Mouse (Mus musculus) embryonic facial prominence, embryonic 12.5 days (tissue): ENCODE results near the gene Nipbl. TPM values are rescaled to one million over a fixed set of nuclear protein-coding genes. Genes with fewer than 3 reads are reported as not detected.

Experiments used
- ATAC-seq: fragments of 200-750 bp; cut with Nextera tagmentation; 2 replicates; pipeline ENCODE4 v1.8.0; 2017; ENCODE audit not compliant: insufficient number of reproducible peaks, insufficient read depth, low FRiP score, low TSS enrichment
- H3K27ac ChIP-seq: fragments of 300-500 bp; sonication (generic); 2 replicates; pipeline ENCODE4 v1.5.1; 2016; ENCODE audit warnings: mild to moderate bottlenecking
- H3K27me3 ChIP-seq: fragments of 300-500 bp; sonication (generic); 2 replicates; pipeline ENCODE4 v1.6.1; 2016; ENCODE audit warnings: mild to moderate bottlenecking, moderate library complexity
- H3K36me3 ChIP-seq: fragments of 300-500 bp; sonication (generic); 2 replicates; pipeline ENCODE4 v1.6.1; 2016; ENCODE audit warnings: mild to moderate bottlenecking
- H3K4me1 ChIP-seq: fragments of 300-500 bp; sonication (generic); 2 replicates; pipeline ENCODE4 v1.6.1; 2016
- H3K4me2 ChIP-seq: fragments of 300-500 bp; sonication (generic); replicated peaks from 2 replicates; pipeline ENCODE4 v1.6.1; 2016; ENCODE audit warnings: mild to moderate bottlenecking, moderate library complexity
- H3K4me3 ChIP-seq: fragments of 300-500 bp; sonication (generic); 2 replicates; pipeline ENCODE4 v1.5.1; 2016; ENCODE audit warnings: mild to moderate bottlenecking
- H3K9ac ChIP-seq: fragments of 300-500 bp; sonication (generic); 2 replicates; pipeline ENCODE4 v1.6.1; 2016; ENCODE audit warnings: mild to moderate bottlenecking, moderate library complexity
- H3K9me3 ChIP-seq: fragments of 300-500 bp; sonication (generic); 2 replicates; pipeline ENCODE4 v1.6.1; 2016; ENCODE audit warnings: mild to moderate bottlenecking, moderate library complexity
- WGBS: fragments of 180-500 bp; shearing (Covaris S2); methylation state at CpG from one replicate; pipeline ENCODE4 v1.1.7; 2016; 5-methylcytosine and 5-hydroxymethylcytosine counted together
- polyA plus RNA-seq: library from polyadenylated mRNA; unstranded; fragments of >200 nt; fragmentation: Nextera tagmentation; extraction: Ambion mirVana; gene quantifications from 2 replicates; pipeline ENCODE4 v1.2.1, GENCODE M21; 2016

Gene Nipbl
- polyA plus RNA-seq, 1 experiment from 2014 or later, result 22.6 TPM

- Histone ChIP-seq H3K36me3 (no peaks in the 10 kb centered on the region), H3K27ac (peak overlapping the region; percentile 61; the same call in 1 of the 2 replicates), H3K9ac (peak overlapping the region; percentile 97), H3K4me1 (peaks cover 10% of the 10 kb centered on the region; the same call in 1 of the 2 replicates), H3K4me2 (peak overlapping the region; percentile 95), H3K4me3 (peak overlapping the region; percentile 96), H3K9me3 (no peaks in the 10 kb centered on the region), H3K27me3 (no peaks in the 10 kb centered on the region)
- no peak for ATAC-seq
- under 1% methylated on average over 19 of the region's 19 CpGs for WGBS
Observed at GRCm38 (mm10) chr15:8445951-8446419, 1.7 kb upstream of the Nipbl start.

GRCm38 (mm10) chr15:8444890-8445597 is 781 bp upstream of the Nipbl start:
- WGBS, result under 1% methylated on average over 56 of the region's 57 CpGs
- peak; percentile 64 for ATAC-seq

GRCm38 (mm10) chr15:8443168-8443925 is 916 bp downstream of the Nipbl start:
- H3K4me3 ChIP-seq, result peak overlapping the region; percentile 96
- peak overlapping the region; percentile 97 for H3K9ac ChIP-seq
- peak overlapping the region; percentile 99 for H3K27ac ChIP-seq
- under 1% methylated on average over 40 of the region's 40 CpGs for WGBS
- H3K27me3 ChIP-seq, result no peaks in the 10 kb centered on the region
- H3K9me3 ChIP-seq, result no peaks in the 10 kb centered on the region
- H3K36me3 ChIP-seq, result no peaks in the 10 kb centered on the region
- peak overlapping the region; percentile 90 for H3K4me2 ChIP-seq
- ATAC-seq, result peak; percentile 17
- peaks cover 10% of the 10 kb centered on the region; the same call in 1 of the 2 replicates for H3K4me1 ChIP-seq

More at GRCm38 (mm10) chr15:8444890-8445597, 781 bp upstream of the Nipbl start:
- Histone ChIP-seq H3K27ac (peak overlapping the region; percentile 99), H3K4me3 (peak overlapping the region; percentile 96), H3K9ac (peak overlapping the region; percentile 97), H3K4me1 (peaks cover 10% of the 10 kb centered on the region; the same call in 1 of the 2 replicates), H3K4me2 (peak overlapping the region; percentile 95), H3K9me3 (no peaks in the 10 kb centered on the region), H3K36me3 (no peaks in the 10 kb centered on the region), H3K27me3 (no peaks in the 10 kb centered on the region)

- Histone ChIP-seq H3K4me1 (peaks cover 10% of the 10 kb centered on the region; the same call in 1 of the 2 replicates), H3K9me3 (no peaks in the 10 kb centered on the region), H3K27me3 (no peaks in the 10 kb centered on the region), H3K27ac (no peak overlapping the region), H3K36me3 (no peaks in the 10 kb centered on the region), H3K9ac (peak overlapping the region; percentile 66), H3K4me3 (peak overlapping the region; percentile 96), H3K4me2 (peak overlapping the region; percentile 90)
- no peak for ATAC-seq
- WGBS, result 1% methylated on average over 6 of the region's 6 CpGs
Observed at GRCm38 (mm10) chr15:8442761-8443160, 1.5 kb downstream of the Nipbl start.

GRCm38 (mm10) chr15:8442156-8442555 is 2.1 kb downstream of the Nipbl start:
- H3K36me3 ChIP-seq, result no peaks in the 10 kb centered on the region
- H3K9ac ChIP-seq, result peak overlapping the region; percentile 66
- peak overlapping the region; percentile 96 for H3K4me3 ChIP-seq
- H3K27ac ChIP-seq, result 0 out of 2 replicates have a peak overlapping the region, but pooled peaks have one; percentile 42
- peaks cover 6% of the 10 kb centered on the region; the same call in 1 of the 2 replicates for H3K4me1 ChIP-seq
- H3K4me2 ChIP-seq, result peak overlapping the region; percentile 90
- no peaks in the 10 kb centered on the region for H3K27me3 ChIP-seq
- WGBS, result 2% methylated on average over 11 of the region's 11 CpGs
- ATAC-seq, result no peak
- H3K9me3 ChIP-seq, result no peaks in the 10 kb centered on the region

GRCm38 (mm10) chr15:8433239-8433947 is 10.9 kb downstream of the Nipbl start:
- WGBS, result 84% methylated on average over 2 of the region's 2 CpGs
- no peak overlapping the region for H3K27ac ChIP-seq
- no peaks in the 10 kb centered on the region for H3K4me1 ChIP-seq
- H3K4me2 ChIP-seq, result no peak overlapping the region
- H3K9ac ChIP-seq, result no peak overlapping the region
- no peaks in the 10 kb centered on the region for H3K27me3 ChIP-seq
- no peaks in the 10 kb centered on the region for H3K36me3 ChIP-seq
- no peaks in the 10 kb centered on the region for H3K9me3 ChIP-seq
- no peak for ATAC-seq
- H3K4me3 ChIP-seq, result no peak overlapping the region

GRCm38 (mm10) chr15:8432534-8432933 is 11.7 kb downstream of the Nipbl start:
- Histone ChIP-seq H3K4me2 (no peak overlapping the region), H3K36me3 (no peaks in the 10 kb centered on the region), H3K27me3 (no peaks in the 10 kb centered on the region), H3K4me1 (no peaks in the 10 kb centered on the region), H3K9ac (no peak overlapping the region), H3K27ac (no peak overlapping the region), H3K9me3 (no peaks in the 10 kb centered on the region), H3K4me3 (no peak overlapping the region)
- 89% methylated on average over 1 of the region's 2 CpGs for WGBS
- no peak for ATAC-seq

GRCm38 (mm10) chr15:8429502-8429901 is 14.8 kb downstream of the Nipbl start:
- no peaks in the 10 kb centered on the region for H3K36me3 ChIP-seq
- no peak overlapping the region for H3K27ac ChIP-seq
- no peaks in the 10 kb centered on the region for H3K4me1 ChIP-seq
- H3K4me2 ChIP-seq, result no peak overlapping the region
- ATAC-seq, result no peak
- H3K9me3 ChIP-seq, result no peaks in the 10 kb centered on the region
- no peak overlapping the region for H3K9ac ChIP-seq
- WGBS, result 81% methylated on average over 5 of the region's 5 CpGs
- H3K4me3 ChIP-seq, result no peak overlapping the region
- H3K27me3 ChIP-seq, result no peaks in the 10 kb centered on the region

- H3K9me3 ChIP-seq, result no peaks in the 10 kb centered on the region
- no peak overlapping the region for H3K4me3 ChIP-seq
- H3K27ac ChIP-seq, result no peak overlapping the region
- no peaks in the 10 kb centered on the region for H3K4me1 ChIP-seq
- no peaks in the 10 kb centered on the region for H3K27me3 ChIP-seq
- no peak for ATAC-seq
- H3K36me3 ChIP-seq, result no peaks in the 10 kb centered on the region
- H3K4me2 ChIP-seq, result no peak overlapping the region
- H3K9ac ChIP-seq, result no peak overlapping the region
- WGBS, result 32% methylated on average over 6 of the region's 6 CpGs
Observed at GRCm38 (mm10) chr15:8420909-8421308, 23.4 kb downstream of the Nipbl start.

GRCm38 (mm10) chr15:8416500-8417138 is 27.6 kb downstream of the Nipbl start:
- H3K9me3 ChIP-seq, result no peaks in the 10 kb centered on the region
- ATAC-seq, result no peak
- no peak overlapping the region for H3K4me3 ChIP-seq
- H3K27me3 ChIP-seq, result no peaks in the 10 kb centered on the region
- WGBS, result 82% methylated on average over 4 of the region's 4 CpGs
- H3K4me2 ChIP-seq, result no peak overlapping the region
- H3K36me3 ChIP-seq, result no peaks in the 10 kb centered on the region
- H3K27ac ChIP-seq, result no peak overlapping the region
- no peaks in the 10 kb centered on the region for H3K4me1 ChIP-seq
- no peak overlapping the region for H3K9ac ChIP-seq

GRCm38 (mm10) chr15:8413356-8413755 is 30.9 kb downstream of the Nipbl start:
- no peak overlapping the region for H3K4me3 ChIP-seq
- no peak overlapping the region for H3K9ac ChIP-seq
- H3K27ac ChIP-seq, result no peak overlapping the region
- H3K4me1 ChIP-seq, result no peaks in the 10 kb centered on the region
- H3K27me3 ChIP-seq, result no peaks in the 10 kb centered on the region
- no peak for ATAC-seq
- no peak overlapping the region for H3K4me2 ChIP-seq
- WGBS, result 89% methylated on average over 3 of the region's 3 CpGs
- no peaks in the 10 kb centered on the region for H3K36me3 ChIP-seq
- H3K9me3 ChIP-seq, result no peaks in the 10 kb centered on the region
